Mouse (Mus musculus): Measurements from ENCODE around the gene Rdh11. TPM values are rescaled to one million over a fixed set of nuclear protein-coding genes. Genes with fewer than 3 reads are reported as not detected.

Gene Rdh11
- polyA plus RNA-seq, 1 experiment from 2014 or later, result 41.1 TPM

- H3K36me3 ChIP-seq (ENCODE audit: control insufficient read depth, insufficient read depth, low read length), result peaks cover 41% of the 10 kb centered on the region
- H3K27me3 ChIP-seq (replicated peaks; ENCODE audit: control insufficient read depth, insufficient read depth, low read length), result no peaks in the 10 kb centered on the region
- no peak overlapping the region for H3K4me2 ChIP-seq (ENCODE audit: low read length)
- no peak overlapping the region for H3K9ac ChIP-seq (ENCODE audit: low read depth, low read length)
- no peak overlapping the region for H3K4me3 ChIP-seq (ENCODE audit: low read length)
- no peaks in the 10 kb centered on the region for H3K9me3 ChIP-seq (ENCODE audit: control insufficient read depth, low read length)
- H3K27ac ChIP-seq (ENCODE audit: low read depth, low read length), result no peak overlapping the region
- 96% methylated on average over 3 of the region's 3 CpGs for WGBS
- H3K4me1 ChIP-seq (ENCODE audit: control insufficient read depth, insufficient read depth, low read depth, low read length), result no peaks in the 10 kb centered on the region
- no peak for ATAC-seq
These were observed 29.2 kb downstream of the Rdh11 start for GRCm38 (mm10) chr12:79162876-79163275.

GRCm38 (mm10) chr12:79149653-79150052, 42.4 kb downstream of the Rdh11 start:
- Histone ChIP-seq H3K36me3 (ENCODE audit: control insufficient read depth, insufficient read depth, low read length) (peaks cover 2% of the 10 kb centered on the region; the same call in 1 of the 2 replicates), H3K4me3 (ENCODE audit: low read length) (no peak overlapping the region), H3K4me2 (ENCODE audit: low read length) (no peak overlapping the region), H3K9ac (ENCODE audit: low read depth, low read length) (no peak overlapping the region), H3K27me3 (replicated peaks; ENCODE audit: control insufficient read depth, insufficient read depth, low read length) (no peaks in the 10 kb centered on the region), H3K4me1 (ENCODE audit: control insufficient read depth, insufficient read depth, low read depth, low read length) (no peaks in the 10 kb centered on the region), H3K9me3 (ENCODE audit: control insufficient read depth, low read length) (no peaks in the 10 kb centered on the region), H3K27ac (ENCODE audit: low read depth, low read length) (no peak overlapping the region)
- WGBS, result 93% methylated on average over 6 of the region's 6 CpGs
- ATAC-seq, result no peak

- Histone ChIP-seq H3K4me3 (ENCODE audit: low read length) (no peak overlapping the region), H3K9ac (ENCODE audit: low read depth, low read length) (no peak overlapping the region), H3K36me3 (ENCODE audit: control insufficient read depth, insufficient read depth, low read length) (no peaks in the 10 kb centered on the region), H3K27me3 (replicated peaks; ENCODE audit: control insufficient read depth, insufficient read depth, low read length) (no peaks in the 10 kb centered on the region), H3K4me2 (ENCODE audit: low read length) (no peak overlapping the region), H3K4me1 (ENCODE audit: control insufficient read depth, insufficient read depth, low read depth, low read length) (no peaks in the 10 kb centered on the region), H3K9me3 (ENCODE audit: control insufficient read depth, low read length) (no peaks in the 10 kb centered on the region), H3K27ac (ENCODE audit: low read depth, low read length) (no peak overlapping the region)
- ATAC-seq, result no peak
These were observed 50.7 kb downstream of the Rdh11 start for GRCm38 (mm10) chr12:79141384-79141783.

GRCm38 (mm10) chr12:79140811-79141210, 51.3 kb downstream of the Rdh11 start:
- ATAC-seq, result no peak
- Histone ChIP-seq H3K27me3 (replicated peaks; ENCODE audit: control insufficient read depth, insufficient read depth, low read length) (no peaks in the 10 kb centered on the region), H3K9me3 (ENCODE audit: control insufficient read depth, low read length) (no peaks in the 10 kb centered on the region), H3K4me3 (ENCODE audit: low read length) (no peak overlapping the region), H3K27ac (ENCODE audit: low read depth, low read length) (no peak overlapping the region), H3K36me3 (ENCODE audit: control insufficient read depth, insufficient read depth, low read length) (no peaks in the 10 kb centered on the region), H3K4me1 (ENCODE audit: control insufficient read depth, insufficient read depth, low read depth, low read length) (no peaks in the 10 kb centered on the region), H3K9ac (ENCODE audit: low read depth, low read length) (no peak overlapping the region), H3K4me2 (ENCODE audit: low read length) (no peak overlapping the region)
- WGBS, result 87% methylated on average over 2 of the region's 2 CpGs

GRCm38 (mm10) chr12:79139417-79139816, 52.7 kb downstream of the Rdh11 start:
- no peak overlapping the region for H3K4me3 ChIP-seq (ENCODE audit: low read length)
- H3K4me2 ChIP-seq (ENCODE audit: low read length), result no peak overlapping the region
- H3K27me3 ChIP-seq (replicated peaks; ENCODE audit: control insufficient read depth, insufficient read depth, low read length), result no peaks in the 10 kb centered on the region
- no peak overlapping the region for H3K9ac ChIP-seq (ENCODE audit: low read depth, low read length)
- WGBS, result 63% methylated on average over 1 of the region's 1 CpGs
- no peaks in the 10 kb centered on the region for H3K36me3 ChIP-seq (ENCODE audit: control insufficient read depth, insufficient read depth, low read length)
- no peaks in the 10 kb centered on the region for H3K4me1 ChIP-seq (ENCODE audit: control insufficient read depth, insufficient read depth, low read depth, low read length)
- no peaks in the 10 kb centered on the region for H3K9me3 ChIP-seq (ENCODE audit: control insufficient read depth, low read length)
- H3K27ac ChIP-seq (ENCODE audit: low read depth, low read length), result no peak overlapping the region
- ATAC-seq, result no peak

GRCm38 (mm10) chr12:79138999-79139398, 53.1 kb downstream of the Rdh11 start:
- Histone ChIP-seq H3K9me3 (ENCODE audit: control insufficient read depth, low read length) (no peaks in the 10 kb centered on the region), H3K36me3 (ENCODE audit: control insufficient read depth, insufficient read depth, low read length) (no peaks in the 10 kb centered on the region), H3K27me3 (replicated peaks; ENCODE audit: control insufficient read depth, insufficient read depth, low read length) (no peaks in the 10 kb centered on the region), H3K4me2 (ENCODE audit: low read length) (no peak overlapping the region), H3K27ac (ENCODE audit: low read depth, low read length) (no peak overlapping the region), H3K4me1 (ENCODE audit: control insufficient read depth, insufficient read depth, low read depth, low read length) (no peaks in the 10 kb centered on the region), H3K9ac (ENCODE audit: low read depth, low read length) (no peak overlapping the region), H3K4me3 (ENCODE audit: low read length) (no peak overlapping the region)
- ATAC-seq, result no peak

GRCm38 (mm10) chr12:79136949-79137348, 55.1 kb downstream of the Rdh11 start:
- Histone ChIP-seq H3K4me2 (ENCODE audit: low read length) (no peak overlapping the region), H3K9me3 (ENCODE audit: control insufficient read depth, low read length) (no peaks in the 10 kb centered on the region), H3K27me3 (replicated peaks; ENCODE audit: control insufficient read depth, insufficient read depth, low read length) (no peaks in the 10 kb centered on the region), H3K9ac (ENCODE audit: low read depth, low read length) (no peak overlapping the region), H3K4me1 (ENCODE audit: control insufficient read depth, insufficient read depth, low read depth, low read length) (peaks cover 4% of the 10 kb centered on the region; the same call in 1 of the 2 replicates), H3K4me3 (ENCODE audit: low read length) (no peak overlapping the region), H3K36me3 (ENCODE audit: control insufficient read depth, insufficient read depth, low read length) (no peaks in the 10 kb centered on the region), H3K27ac (ENCODE audit: low read depth, low read length) (no peak overlapping the region)
- no peak for ATAC-seq
- 77% methylated on average over 7 of the region's 7 CpGs for WGBS

- 40% methylated on average over 4 of the region's 4 CpGs for WGBS
- no peaks in the 10 kb centered on the region for H3K9me3 ChIP-seq (ENCODE audit: control insufficient read depth, low read length)
- no peak overlapping the region for H3K4me3 ChIP-seq (ENCODE audit: low read length)
- no peak overlapping the region for H3K4me2 ChIP-seq (ENCODE audit: low read length)
- H3K36me3 ChIP-seq (ENCODE audit: control insufficient read depth, insufficient read depth, low read length), result no peaks in the 10 kb centered on the region
- no peaks in the 10 kb centered on the region for H3K27me3 ChIP-seq (replicated peaks; ENCODE audit: control insufficient read depth, insufficient read depth, low read length)
- no peak overlapping the region for H3K9ac ChIP-seq (ENCODE audit: low read depth, low read length)
- no peak for ATAC-seq
- no peak overlapping the region for H3K27ac ChIP-seq (ENCODE audit: low read depth, low read length)
- peaks cover 9% of the 10 kb centered on the region for H3K4me1 ChIP-seq (ENCODE audit: control insufficient read depth, insufficient read depth, low read depth, low read length)
These were observed 57.0 kb downstream of the Rdh11 start for GRCm38 (mm10) chr12:79135105-79135504.

GRCm38 (mm10) chr12:79134676-79135075, 57.4 kb downstream of the Rdh11 start:
- H3K9ac ChIP-seq (ENCODE audit: low read depth, low read length), result no peak overlapping the region

More at GRCm38 (mm10) chr12:79134676-79135075, 57.4 kb downstream of the Rdh11 start:
- H3K4me2 ChIP-seq (ENCODE audit: low read length), result no peak overlapping the region
- no peaks in the 10 kb centered on the region for H3K36me3 ChIP-seq (ENCODE audit: control insufficient read depth, insufficient read depth, low read length)
- ATAC-seq, result no peak
- H3K4me3 ChIP-seq (ENCODE audit: low read length), result no peak overlapping the region
- no peaks in the 10 kb centered on the region for H3K9me3 ChIP-seq (ENCODE audit: control insufficient read depth, low read length)
- H3K27ac ChIP-seq (ENCODE audit: low read depth, low read length), result no peak overlapping the region
- H3K4me1 ChIP-seq (ENCODE audit: control insufficient read depth, insufficient read depth, low read depth, low read length), result peaks cover 9% of the 10 kb centered on the region
- 44% methylated on average over 8 of the region's 8 CpGs for WGBS
- H3K27me3 ChIP-seq (replicated peaks; ENCODE audit: control insufficient read depth, insufficient read depth, low read length), result no peaks in the 10 kb centered on the region

Data from hindbrain, embryonic 16.5 days (tissue).